Mouse (Mus musculus) liver, adult 2 months (tissue): ENCODE measurements around the gene Pelo. TPM values are rescaled to one million over a fixed set of nuclear protein-coding genes. Genes with fewer than 3 reads are reported as not detected.

Experiments
- DNase-seq: peaks from one replicate; pipeline ENCODE4 v3.0.0-alpha.2; 2011; ENCODE audit warnings: low read depth, low spot score; ENCODE audit errors: extremely low read depth
- H3K27ac ChIP-seq: fragments of 200-500 bp; replicated peaks from 2 replicates; pipeline ENCODE4 v1.5.1; 2012; ENCODE audit warnings: low read depth, mild to moderate bottlenecking, control low read depth, inconsistent platforms, low read length; ENCODE audit not compliant: insufficient read depth
- H3K27me3 ChIP-seq: fragments of 200-500 bp; 2 replicates; pipeline ENCODE4 v1.6.1; 2012; ENCODE audit warnings: mild to moderate bottlenecking, moderate library complexity, low read length, inconsistent platforms; ENCODE audit not compliant: control insufficient read depth, insufficient read depth
- H3K36me3 ChIP-seq: fragments of 200-500 bp; 2 replicates; pipeline ENCODE4 v1.6.1; 2012; ENCODE audit warnings: low read length, inconsistent platforms; ENCODE audit not compliant: control insufficient read depth, insufficient read depth
- H3K4me1 ChIP-seq: fragments of 200-500 bp; 2 replicates; pipeline ENCODE4 v1.6.1; 2011; ENCODE audit warnings: low read length; ENCODE audit not compliant: control insufficient read depth, insufficient read depth
- H3K4me3 ChIP-seq: fragments of 200-500 bp; 2 replicates; pipeline ENCODE4 v1.5.1; 2011; ENCODE audit warnings: low read depth, mild to moderate bottlenecking, control low read depth, low read length, moderate library complexity; ENCODE audit not compliant: insufficient read depth
- H3K79me2 ChIP-seq: fragments of 200-500 bp; 2 replicates; pipeline ENCODE4 v1.6.1; 2012; ENCODE audit warnings: inconsistent platforms, mild to moderate bottlenecking, low read length, moderate library complexity; ENCODE audit not compliant: control insufficient read depth, insufficient read depth
- H3K9ac ChIP-seq: fragments of 200-500 bp; 2 replicates; pipeline ENCODE4 v1.6.1; 2012; ENCODE audit warnings: low read depth, mild to moderate bottlenecking, control low read depth, inconsistent platforms, low read length
- CTCF ChIP-seq: fragments of 200-500 bp; IDR thresholded peaks from 2 replicates; pipeline ENCODE4 v1.5.1; 2011; ENCODE audit warnings: low read depth, low read length, control low read depth
- POLR2A ChIP-seq: fragments of 200-500 bp; IDR thresholded peaks from 2 replicates; pipeline ENCODE4 v1.6.1; 2011; ENCODE audit warnings: low read length, control low read depth; ENCODE audit not compliant: insufficient read depth; ENCODE audit errors: extremely low read depth
- WGBS: fragments of 180-500 bp; shearing (Covaris S2); methylation state at CpG from one replicate; pipeline ENCODE4 v1.1.7; 2018; 5-methylcytosine and 5-hydroxymethylcytosine counted together
- polyA plus RNA-seq: library from polyadenylated mRNA; depleted of rRNA; stranded (reverse); fragments of >200 nt; gene quantifications from 2 replicates; pipeline ENCODE4 v1.2.3, GENCODE M21; 2012; rRNA removed
- total RNA-seq: library from RNA; depleted of rRNA; stranded (reverse); fragments of >200 nt; gene quantifications from 2 replicates; pipeline ENCODE4 v1.2.3, GENCODE M21; 2014; rRNA removed

The Pelo gene
- total RNA-seq, result 3.8 and 5.1 TPM in 2 replicates
- 20.3 and 28.5 TPM in 2 replicates for polyA plus RNA-seq

GRCm38 (mm10) chr13:115090069-115090976, at the start of gene Pelo:
Gene Pelo, minus strand, starts transcription at chr13:115090186.
- WGBS, result under 1% methylated on average over 60 of the region's 60 CpGs
- Histone ChIP-seq H3K4me1 (peaks cover 20% of the 10 kb centered on the region), H3K4me3 (peak within 1 kb of the TSS; percentile 81), H3K9ac (peak within 1 kb of the TSS; percentile 91), H3K27ac (peak within 1 kb of the TSS; percentile 85), H3K36me3 (peaks cover 7% of the 10 kb centered on the region; the same call in 1 of the 2 replicates), H3K79me2 (peaks cover 16% of the 10 kb centered on the region; the same call in 1 of the 2 replicates), H3K27me3 (no peaks in the 10 kb centered on the region)
- TF ChIP-seq CTCF (no peak), POLR2A (peak; percentile 83)
- peak; percentile 82 for DNase-seq

GRCm38 (mm10) chr13:115138513-115138912, 48.5 kb upstream of the Pelo start:
- no peak for DNase-seq
- H3K36me3 ChIP-seq, result no peaks in the 10 kb centered on the region
- H3K4me1 ChIP-seq, result no peaks in the 10 kb centered on the region; the same call in 1 of the 2 replicates
- WGBS, result 94% methylated on average over 7 of the region's 7 CpGs
- H3K27ac ChIP-seq, result no peak overlapping the region
- no peak overlapping the region for H3K4me3 ChIP-seq
- H3K9ac ChIP-seq, result no peak overlapping the region
- TF ChIP-seq POLR2A (no peak), CTCF (no peak)
- H3K79me2 ChIP-seq, result no peaks in the 10 kb centered on the region
- no peaks in the 10 kb centered on the region for H3K27me3 ChIP-seq

DNA sequence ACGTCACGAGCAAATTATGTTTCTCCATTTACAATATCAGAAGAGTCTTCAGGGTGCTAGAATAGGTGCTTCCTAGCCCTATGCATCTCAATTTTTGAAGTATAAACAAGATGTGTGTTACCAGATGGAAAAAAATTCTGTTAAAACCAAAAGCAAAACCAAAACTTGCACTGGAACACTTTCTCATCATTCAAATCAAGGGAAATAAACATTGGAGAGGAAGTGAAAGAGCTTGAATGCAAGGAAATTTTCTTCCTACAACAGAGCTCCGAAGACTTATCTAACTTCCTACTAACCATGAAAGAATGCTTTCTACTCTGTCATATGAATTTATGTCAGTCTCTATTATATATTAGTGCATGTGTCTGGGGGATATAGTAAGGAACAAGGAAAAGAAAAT, 46.8 kb upstream of the Pelo start:
- TF ChIP-seq CTCF (no peak), POLR2A (no peak)
- Histone ChIP-seq H3K9ac (no peak overlapping the region), H3K27me3 (no peaks in the 10 kb centered on the region), H3K79me2 (no peaks in the 10 kb centered on the region), H3K4me3 (no peak overlapping the region), H3K4me1 (no peaks in the 10 kb centered on the region; the same call in 1 of the 2 replicates), H3K36me3 (no peaks in the 10 kb centered on the region), H3K27ac (no peak overlapping the region)
- DNase-seq, result peak; percentile 45
- WGBS, result 78% methylated on average over 3 of the region's 3 CpGs

DNA sequence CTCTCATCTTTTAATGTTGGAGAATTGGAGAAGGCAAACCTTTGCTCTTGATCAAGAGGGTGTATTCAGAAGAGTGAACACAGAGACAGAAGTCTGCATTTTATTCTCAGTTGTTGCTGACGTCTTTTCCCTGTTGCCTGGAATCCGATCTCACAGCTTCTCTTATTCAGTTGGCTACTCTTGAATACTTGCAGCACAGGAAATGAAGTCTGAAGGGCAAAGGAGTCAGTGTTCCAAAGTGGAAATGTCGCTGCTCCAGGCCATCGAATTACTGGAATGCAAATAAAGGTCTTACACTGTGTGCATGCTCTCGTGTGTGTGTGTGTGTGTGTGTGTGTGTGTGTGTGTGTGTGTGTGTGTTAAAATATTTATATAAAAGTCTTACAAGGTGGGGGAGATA, 42.4 kb upstream of the Pelo start:
- H3K27ac ChIP-seq, result no peak overlapping the region
- H3K36me3 ChIP-seq, result no peaks in the 10 kb centered on the region
- DNase-seq, result no peak
- no peak overlapping the region for H3K9ac ChIP-seq
- H3K27me3 ChIP-seq, result no peaks in the 10 kb centered on the region
- WGBS, result 44% methylated on average over 5 of the region's 5 CpGs
- no peak overlapping the region for H3K4me3 ChIP-seq
- H3K4me1 ChIP-seq, result no peaks in the 10 kb centered on the region; the same call in 1 of the 2 replicates
- TF ChIP-seq POLR2A (no peak), CTCF (no peak)
- no peaks in the 10 kb centered on the region for H3K79me2 ChIP-seq

DNA sequence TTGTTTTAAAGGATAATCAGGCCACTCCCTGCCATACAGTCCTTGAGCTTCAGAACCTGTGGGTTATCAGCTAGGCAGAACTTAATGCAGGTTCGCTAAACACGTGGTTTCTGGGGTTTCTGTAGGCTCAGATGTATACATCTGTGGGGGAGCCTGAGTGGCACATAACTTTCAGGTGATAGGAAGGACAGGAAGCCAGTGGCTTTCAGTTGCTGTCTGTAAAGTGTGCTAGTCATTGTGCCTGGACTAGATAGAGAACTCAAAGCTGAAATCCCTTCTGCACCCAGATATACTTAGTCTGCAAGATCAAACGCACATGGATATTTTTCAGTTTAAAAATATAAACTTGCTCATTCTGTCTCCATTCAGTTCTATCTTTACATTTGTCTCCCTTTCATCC, 41.4 kb upstream of the Pelo start:
- TF ChIP-seq POLR2A (no peak), CTCF (no peak)
- 76% methylated on average over 3 of the region's 3 CpGs for WGBS
- Histone ChIP-seq H3K9ac (no peak overlapping the region), H3K27me3 (no peaks in the 10 kb centered on the region), H3K27ac (no peak overlapping the region), H3K36me3 (no peaks in the 10 kb centered on the region), H3K79me2 (no peaks in the 10 kb centered on the region), H3K4me3 (no peak overlapping the region), H3K4me1 (no peaks in the 10 kb centered on the region; the same call in 1 of the 2 replicates)
- DNase-seq, result no peak

DNA sequence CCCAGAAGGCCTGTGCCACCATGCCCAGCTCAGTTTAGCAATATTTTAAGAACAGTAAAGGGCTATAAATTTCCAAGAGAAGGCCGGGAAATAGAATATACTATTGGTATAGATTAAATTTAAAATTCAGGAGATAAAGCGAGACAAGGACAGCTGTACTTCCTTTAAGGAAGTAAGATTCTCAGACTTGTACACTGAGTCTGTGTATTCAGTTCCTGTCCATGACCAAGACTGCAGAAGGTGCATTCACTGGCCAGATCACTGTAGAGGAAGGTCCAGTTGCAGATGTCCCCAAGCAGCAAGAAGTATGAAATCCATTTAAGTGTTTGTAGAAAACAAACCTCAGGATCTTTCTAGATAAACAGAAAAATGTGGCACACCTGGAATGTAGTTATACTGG, 40.0 kb upstream of the Pelo start:
- Histone ChIP-seq H3K79me2 (no peaks in the 10 kb centered on the region), H3K36me3 (no peaks in the 10 kb centered on the region), H3K27ac (no peak overlapping the region), H3K27me3 (no peaks in the 10 kb centered on the region), H3K4me3 (no peak overlapping the region), H3K9ac (no peak overlapping the region), H3K4me1 (no peaks in the 10 kb centered on the region)
- 67% methylated on average over 2 of the region's 2 CpGs for WGBS
- no peak for DNase-seq
- TF ChIP-seq POLR2A, result no peak
- no peak for TF ChIP-seq CTCF
